Mouse (Mus musculus): ENCODE measurements at regions not wholly inside any gene's neighbourhood (a gene's known extent, or its start where the extent isn't known, plus 50 kb on each side); places are given as distances from the start of the nearest gene placed in this dataset.

- DNase-seq (ENCODE audit: extremely low read depth), result no peak
- H3K27ac ChIP-seq (ENCODE audit: insufficient read depth, low read depth), result no peak overlapping the region
- H3K79me2 ChIP-seq (replicated peaks; ENCODE audit: control insufficient read depth, extremely low read depth, insufficient read depth, poor library complexity, severe bottlenecking), result no peaks in the 10 kb centered on the region
- TF ChIP-seq BHLHE40 (IDR thresholded peaks at IDR 0.05; ENCODE audit: low read depth, low read length) (no peak), MXI1 (IDR thresholded peaks at IDR 0.05; ENCODE audit: low read depth, low read length) (no peak), TCF12 (IDR thresholded peaks at IDR 0.05; ENCODE audit: low read depth, low read length) (no peak), PAX5 (IDR thresholded peaks at IDR 0.05; ENCODE audit: low read length) (no peak), ZC3H11A (IDR thresholded peaks at IDR 0.05; ENCODE audit: low read depth, low read length) (no peak), CHD2 (IDR thresholded peaks at IDR 0.05; ENCODE audit: low read length) (no peak), CTCF (conservative IDR thresholded peaks at IDR 0.05 in 1 of 2, IDR thresholded peaks at IDR 0.05 in 1 of 2; ENCODE audit: low read depth in 2 of 2, low read length in 2 of 2) (no peak), SMC3 (IDR thresholded peaks at IDR 0.05; ENCODE audit: low read depth, low read length) (no peak), ELF1 (IDR thresholded peaks at IDR 0.05; ENCODE audit: low read depth, low read length) (no peak), ETS1 (conservative IDR thresholded peaks at IDR 0.05; ENCODE audit: low read depth, low read length) (no peak), IRF4 (IDR thresholded peaks at IDR 0.05; ENCODE audit: low read depth, low read length) (no peak), RAD21 (IDR thresholded peaks at IDR 0.05; ENCODE audit: low read depth, low read length) (no peak), MAFK (IDR thresholded peaks at IDR 0.05; ENCODE audit: insufficient replicate concordance, low read length) (no peak)
- no peak overlapping the region for H3K4me2 ChIP-seq (ENCODE audit: insufficient read depth, low read depth, poor library complexity, severe bottlenecking)
- H3K4me1 ChIP-seq (ENCODE audit: control insufficient read depth in 1 of 2, insufficient read depth in 2 of 2), result peaks cover 0 to 5% of the 10 kb centered on the region in 2 experiments; a peak in 1 of 4 replicates
- no peaks in the 10 kb centered on the region for H3K36me3 ChIP-seq (replicated peaks in 1 of 2; ENCODE audit: control insufficient read depth in 1 of 2, insufficient read depth in 1 of 2, low read length in 1 of 2)
- H3K27me3 ChIP-seq (replicated peaks), result no peaks in the 10 kb centered on the region
- dilution Hi-C loops (cut with MboI; ENCODE audit: extremely low pct_ligation_motif_present, extremely low pct_unique_long_range_greater_than_20kb, low sequenced_read_pairs) (no loop called here), in situ Hi-C loops (cut with MboI; ENCODE audit: low pct_ligation_motif_present, low pct_unique_long_range_greater_than_20kb, low sequenced_read_pairs) (no loop called here)
- H3K9me3 ChIP-seq (replicated peaks; ENCODE audit: low read length), result no peaks in the 10 kb centered on the region
- no peak overlapping the region for H3K9ac ChIP-seq (ENCODE audit: insufficient read depth, low read depth)
- no peak overlapping the region for H3K4me3 ChIP-seq (replicated peaks in 1 of 3; ENCODE audit: low read depth in 2 of 3, low read length in 2 of 3, poor library complexity in 1 of 3)
Measured at GRCm38 (mm10) chr6:148623119-148623770, 179.1 kb upstream of the Tmtc1 start.

GRCm38 (mm10) chr6:148620034-148620433, 175.8 kb upstream of the Tmtc1 start:
- peaks cover 0 to 5% of the 10 kb centered on the region in 2 experiments; a peak in 1 of 4 replicates for H3K4me1 ChIP-seq (ENCODE audit: control insufficient read depth in 1 of 2, insufficient read depth in 2 of 2)
- no peaks in the 10 kb centered on the region for H3K79me2 ChIP-seq (replicated peaks; ENCODE audit: control insufficient read depth, extremely low read depth, insufficient read depth, poor library complexity, severe bottlenecking)
- no peak overlapping the region for H3K4me3 ChIP-seq (replicated peaks in 1 of 3; ENCODE audit: low read depth in 2 of 3, low read length in 2 of 3, poor library complexity in 1 of 3)
- H3K4me2 ChIP-seq (ENCODE audit: insufficient read depth, low read depth, poor library complexity, severe bottlenecking), result no peak overlapping the region
- no peaks in the 10 kb centered on the region for H3K36me3 ChIP-seq (replicated peaks in 1 of 2; ENCODE audit: control insufficient read depth in 1 of 2, insufficient read depth in 1 of 2, low read length in 1 of 2)
- in situ Hi-C loops (cut with MboI; ENCODE audit: low pct_ligation_motif_present, low pct_unique_long_range_greater_than_20kb, low sequenced_read_pairs), result no loop called here
- H3K27me3 ChIP-seq (replicated peaks), result no peaks in the 10 kb centered on the region
- H3K9ac ChIP-seq (ENCODE audit: insufficient read depth, low read depth), result no peak overlapping the region
- DNase-seq (ENCODE audit: extremely low read depth), result no peak
- no peaks in the 10 kb centered on the region for H3K9me3 ChIP-seq (replicated peaks; ENCODE audit: low read length)
- TF ChIP-seq ETS1 (conservative IDR thresholded peaks at IDR 0.05; ENCODE audit: low read depth, low read length) (no peak), MAFK (IDR thresholded peaks at IDR 0.05; ENCODE audit: insufficient replicate concordance, low read length) (no peak), MXI1 (IDR thresholded peaks at IDR 0.05; ENCODE audit: low read depth, low read length) (no peak), ZC3H11A (IDR thresholded peaks at IDR 0.05; ENCODE audit: low read depth, low read length) (no peak), MEF2A (IDR thresholded peaks at IDR 0.05; ENCODE audit: borderline replicate concordance, low read depth, low read length) (no peak)
- H3K27ac ChIP-seq (ENCODE audit: insufficient read depth, low read depth), result no peak overlapping the region
- dilution Hi-C loops (cut with MboI; ENCODE audit: extremely low pct_ligation_motif_present, extremely low pct_unique_long_range_greater_than_20kb, low sequenced_read_pairs), result no loop called here
